Mouse (Mus musculus) heart, embryonic 10.5 days (tissue): Measurements from ENCODE around the gene Nsun6. TPM values are rescaled to one million over a fixed set of nuclear protein-coding genes. Genes with fewer than 3 reads are reported as not detected.

Source experiments
- DNase-seq: peaks from one replicate; pipeline ENCODE4 v3.0.0-alpha.2; 2017; ENCODE audit warnings: low spot score
- H3K27ac ChIP-seq: fragments of 300-500 bp; sonication (generic); 2 replicates; pipeline ENCODE4 v1.5.1; 2016; ENCODE audit warnings: mild to moderate bottlenecking
- H3K27me3 ChIP-seq: fragments of 300-500 bp; sonication (generic); 2 replicates; pipeline ENCODE4 v1.6.1; 2016; ENCODE audit warnings: mild to moderate bottlenecking; ENCODE audit not compliant: poor library complexity, insufficient read depth, severe bottlenecking
- H3K36me3 ChIP-seq: fragments of 300-500 bp; sonication (generic); 2 replicates; pipeline ENCODE4 v1.6.1; 2016; ENCODE audit warnings: mild to moderate bottlenecking, moderate library complexity
- H3K4me1 ChIP-seq: fragments of 300-500 bp; sonication (generic); 2 replicates; pipeline ENCODE4 v1.6.1; 2016; ENCODE audit warnings: mild to moderate bottlenecking
- H3K4me3 ChIP-seq: fragments of 300-500 bp; sonication (generic); 2 replicates; pipeline ENCODE4 v1.5.1; 2016; ENCODE audit warnings: mild to moderate bottlenecking, moderate library complexity
- H3K9me3 ChIP-seq: fragments of 300-500 bp; sonication (generic); 2 replicates; pipeline ENCODE4 v1.6.1; 2016; ENCODE audit warnings: mild to moderate bottlenecking, moderate library complexity
- WGBS: fragments of 180-500 bp; shearing (Covaris S2); methylation state at CpG from one replicate; pipeline ENCODE4 v1.1.7; 2016; 5-methylcytosine and 5-hydroxymethylcytosine counted together
- polyA plus RNA-seq: library from polyadenylated mRNA; unstranded; fragments of >200 nt; fragmentation: Nextera tagmentation; extraction: Ambion mirVana; gene quantifications from 2 replicates; pipeline ENCODE4 v1.2.1, GENCODE M21; 2016

Nsun6 gene
- 6.5 and 8.3 TPM in 2 replicates for polyA plus RNA-seq

GRCm38 (mm10) chr2:15054945-15055637, at the start of gene Nsun6:
TSS of gene Nsun6 (minus strand) at chr2:15055069.
- peak; percentile 98 for DNase-seq
- peaks cover 16% of the 10 kb centered on the region for H3K4me1 ChIP-seq
- no peaks in the 10 kb centered on the region for H3K9me3 ChIP-seq
- peak within 1 kb of the TSS; percentile 79 for H3K4me3 ChIP-seq
- H3K36me3 ChIP-seq: no peaks in the 10 kb centered on the region
- under 1% methylated on average over 75 of the region's 75 CpGs for WGBS
- H3K27ac ChIP-seq: peak within 1 kb of the TSS; percentile 96
- H3K27me3 ChIP-seq: no peaks in the 10 kb centered on the region

GRCm38 (mm10) chr2:15104386-15104785, 49.5 kb upstream of the Nsun6 start:
- 51% methylated on average over 1 of the region's 1 CpGs for WGBS
- no peaks in the 10 kb centered on the region for H3K27me3 ChIP-seq
- no peaks in the 10 kb centered on the region for H3K36me3 ChIP-seq
- H3K9me3 ChIP-seq: no peaks in the 10 kb centered on the region
- H3K4me3 ChIP-seq: no peak overlapping the region
- H3K27ac ChIP-seq: no peak overlapping the region
- no peaks in the 10 kb centered on the region for H3K4me1 ChIP-seq
- no peak for DNase-seq

DNA sequence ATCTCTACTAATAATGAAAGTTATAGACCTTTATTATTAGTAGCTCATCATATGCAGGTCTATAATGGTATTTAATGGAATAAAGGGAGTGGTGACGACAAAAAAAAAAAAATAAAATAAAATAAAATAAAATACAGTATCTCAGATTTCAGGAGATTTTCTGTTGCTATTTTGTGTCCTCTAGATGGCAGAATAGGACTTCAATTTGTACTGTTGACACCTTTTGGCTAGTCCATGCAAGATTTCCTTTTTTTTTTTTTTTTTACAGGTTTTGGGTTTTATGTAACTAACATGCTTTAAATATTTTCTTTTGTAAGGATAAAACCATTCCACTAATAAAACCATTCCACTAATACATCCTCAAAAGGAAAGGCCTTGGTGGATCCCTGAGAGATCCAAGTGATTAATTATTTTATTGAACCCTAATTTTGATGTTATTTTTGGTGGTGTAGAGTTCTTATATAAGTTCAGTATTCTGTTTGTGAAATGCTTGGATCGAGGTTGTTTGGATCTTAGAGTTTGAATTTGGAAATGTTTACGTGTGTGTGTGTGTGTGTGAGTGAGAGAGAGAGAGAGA, 41.7 kb upstream of the Nsun6 start:
- DNase-seq: no peak
- 51% methylated on average over 3 of the region's 3 CpGs for WGBS

GRCm38 (mm10) chr2:15087308-15087707, 32.4 kb upstream of the Nsun6 start:
- Histone ChIP-seq H3K4me1 (no peaks in the 10 kb centered on the region), H3K4me3 (no peak overlapping the region), H3K9me3 (no peaks in the 10 kb centered on the region), H3K27ac (no peak overlapping the region), H3K36me3 (peaks cover 21% of the 10 kb centered on the region), H3K27me3 (no peaks in the 10 kb centered on the region)
- DNase-seq: no peak
- WGBS: 84% methylated on average over 1 of the region's 1 CpGs

More for the DNA sequence above, 41.7 kb upstream of the Nsun6 start:
- H3K27me3 ChIP-seq: no peaks in the 10 kb centered on the region
- no peaks in the 10 kb centered on the region for H3K9me3 ChIP-seq
- H3K4me1 ChIP-seq: no peaks in the 10 kb centered on the region
- no peaks in the 10 kb centered on the region for H3K36me3 ChIP-seq
- H3K4me3 ChIP-seq: no peak overlapping the region
- H3K27ac ChIP-seq: no peak overlapping the region

DNA sequence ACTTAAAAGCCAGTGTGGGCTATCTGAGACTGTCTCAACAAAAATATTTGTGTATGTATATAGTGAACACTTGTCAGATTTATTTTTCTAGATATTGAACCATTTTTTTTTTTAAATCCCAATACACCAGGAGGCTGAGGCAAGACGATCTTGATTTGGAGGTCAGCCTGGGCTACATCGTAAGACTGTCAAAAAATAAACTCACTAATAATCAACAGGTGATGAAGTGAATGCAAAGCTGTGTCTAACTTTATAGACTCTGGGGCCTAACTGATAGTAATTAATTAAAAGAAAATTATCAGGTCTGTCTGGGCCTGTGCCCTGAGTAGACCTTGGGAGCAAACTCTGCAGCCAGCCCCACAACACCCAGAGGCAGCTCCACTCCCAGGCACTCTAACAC, 28.8 kb upstream of the Nsun6 start:
- peaks cover 44% of the 10 kb centered on the region for H3K36me3 ChIP-seq
- no peak overlapping the region for H3K4me3 ChIP-seq
- no peak overlapping the region for H3K27ac ChIP-seq
- no peak for DNase-seq
- no peaks in the 10 kb centered on the region for H3K4me1 ChIP-seq
- no peaks in the 10 kb centered on the region for H3K27me3 ChIP-seq
- WGBS: 92% methylated on average over 2 of the region's 2 CpGs
- H3K9me3 ChIP-seq: no peaks in the 10 kb centered on the region

DNA sequence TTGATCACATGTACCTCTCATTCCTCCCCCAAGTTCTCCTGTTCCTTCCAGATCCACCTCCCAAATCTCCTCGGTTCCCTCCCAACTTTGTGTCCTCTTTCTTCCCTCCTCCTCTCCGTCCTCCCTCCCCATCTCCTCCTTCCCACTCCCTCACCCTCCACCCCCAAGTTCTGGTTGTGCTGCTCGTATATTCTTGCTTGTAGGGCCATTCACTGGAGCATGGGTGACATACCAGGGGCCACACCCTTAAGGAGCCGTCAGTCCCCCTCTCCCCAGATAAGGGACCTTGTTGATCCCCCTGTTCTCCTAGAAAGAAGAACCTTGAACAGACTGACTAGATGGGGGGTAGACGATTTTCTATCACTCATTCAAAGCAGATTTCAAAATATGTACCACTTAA, 12.2 kb upstream of the Nsun6 start:
- DNase-seq: no peak
- Histone ChIP-seq H3K27ac (no peak overlapping the region), H3K4me1 (peaks cover 7% of the 10 kb centered on the region; the same call in 1 of the 2 replicates), H3K36me3 (peaks cover 32% of the 10 kb centered on the region), H3K27me3 (no peaks in the 10 kb centered on the region), H3K4me3 (no peak overlapping the region), H3K9me3 (no peaks in the 10 kb centered on the region)
- 67% methylated on average over 5 of the region's 5 CpGs for WGBS

DNA sequence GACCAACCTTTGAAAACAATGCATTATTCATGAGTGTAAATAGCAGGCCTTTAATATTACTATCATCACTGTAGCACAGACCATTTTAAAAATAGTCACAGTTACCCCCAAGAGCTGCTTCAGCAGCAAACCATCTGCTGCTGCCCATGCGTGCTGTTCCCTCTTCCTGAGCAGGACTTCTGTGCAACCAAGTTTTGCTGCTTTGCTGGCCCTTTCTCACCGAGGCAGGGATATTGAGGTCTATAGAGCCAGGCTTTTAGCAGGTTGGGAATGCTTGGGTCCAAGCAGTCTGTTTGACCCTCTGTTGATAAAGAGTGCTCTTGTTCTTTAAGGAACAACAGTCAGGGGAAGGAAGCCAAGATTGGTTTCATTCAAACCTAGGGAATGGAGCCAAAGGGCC, 10.6 kb upstream of the Nsun6 start:
- Histone ChIP-seq H3K27ac (no peak overlapping the region), H3K9me3 (no peaks in the 10 kb centered on the region), H3K27me3 (no peaks in the 10 kb centered on the region), H3K4me1 (peaks cover 7% of the 10 kb centered on the region; the same call in 1 of the 2 replicates), H3K4me3 (no peak overlapping the region), H3K36me3 (peaks cover 19% of the 10 kb centered on the region; the same call in 1 of the 2 replicates)
- whole genome bisulfite sequencing: 69% methylated on average over 2 of the region's 2 CpGs
- DNase-seq: no peak

GRCm38 (mm10) chr2:15064380-15065269, 9.8 kb upstream of the Nsun6 start:
- Histone ChIP-seq H3K27ac (no peak overlapping the region), H3K4me1 (peaks cover 7% of the 10 kb centered on the region; the same call in 1 of the 2 replicates), H3K4me3 (no peak overlapping the region), H3K36me3 (peaks cover 11% of the 10 kb centered on the region; the same call in 1 of the 2 replicates), H3K27me3 (no peaks in the 10 kb centered on the region), H3K9me3 (no peaks in the 10 kb centered on the region)
- 86% methylated on average over 7 of the region's 7 CpGs for WGBS
- DNase-seq: no peak

DNA sequence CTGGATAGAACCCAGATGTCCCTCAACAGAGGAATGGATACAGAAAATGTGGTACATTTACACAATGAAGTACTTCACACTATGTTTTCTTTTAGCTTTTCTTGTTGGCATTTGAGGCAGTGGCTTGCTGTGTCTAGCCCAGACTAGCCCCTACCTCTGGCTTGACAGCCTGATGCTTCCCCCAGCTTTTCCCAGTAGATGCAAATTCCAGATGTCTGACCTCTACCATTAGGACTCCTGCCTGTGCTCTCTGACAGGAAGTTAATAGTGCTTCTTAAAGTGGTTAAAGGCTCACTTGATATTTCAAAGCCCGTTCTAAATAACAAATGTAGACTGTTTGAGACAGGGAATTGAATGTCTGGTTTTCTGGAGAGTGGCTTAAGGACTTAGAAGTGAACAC, 8.9 kb upstream of the Nsun6 start:
- Histone ChIP-seq H3K27ac (no peak overlapping the region), H3K4me1 (peaks cover 7% of the 10 kb centered on the region; the same call in 1 of the 2 replicates), H3K4me3 (no peak overlapping the region), H3K27me3 (no peaks in the 10 kb centered on the region), H3K36me3 (peaks cover 7% of the 10 kb centered on the region; the same call in 1 of the 2 replicates), H3K9me3 (no peaks in the 10 kb centered on the region)
- no peak for DNase-seq
- WGBS: 87% methylated on average over 1 of the region's 1 CpGs

DNA sequence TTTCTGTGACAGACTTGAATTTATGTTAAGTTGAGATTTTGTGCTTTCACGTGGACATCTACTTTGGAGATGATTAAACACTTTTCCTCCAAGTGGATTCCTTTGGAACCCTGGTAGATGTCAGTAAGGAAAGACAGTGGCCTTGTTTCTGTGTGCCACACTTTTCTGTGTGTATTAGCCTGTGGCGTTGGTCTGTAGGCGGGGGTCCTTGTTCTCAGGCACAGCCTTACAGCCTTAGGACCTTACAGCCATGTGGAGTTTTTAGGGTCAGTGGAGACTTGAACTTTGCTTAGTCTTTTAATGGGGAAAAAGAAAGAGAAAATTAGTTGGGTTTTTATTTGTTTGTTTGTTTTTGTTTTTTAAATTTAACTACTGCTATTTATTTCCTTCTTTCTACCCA, 6.0 kb upstream of the Nsun6 start:
- DNase-seq: no peak
- Histone ChIP-seq H3K27me3 (no peaks in the 10 kb centered on the region), H3K27ac (no peak overlapping the region), H3K36me3 (no peaks in the 10 kb centered on the region), H3K4me3 (no peak overlapping the region), H3K9me3 (no peaks in the 10 kb centered on the region), H3K4me1 (peaks cover 21% of the 10 kb centered on the region)
- 86% methylated on average over 3 of the region's 3 CpGs for WGBS

- no peak overlapping the region for H3K4me3 ChIP-seq
- WGBS: 80% methylated on average over 5 of the region's 5 CpGs
- no peak for DNase-seq
Observed at GRCm38 (mm10) chr2:15058227-15058626, 3.4 kb upstream of the Nsun6 start.

DNA sequence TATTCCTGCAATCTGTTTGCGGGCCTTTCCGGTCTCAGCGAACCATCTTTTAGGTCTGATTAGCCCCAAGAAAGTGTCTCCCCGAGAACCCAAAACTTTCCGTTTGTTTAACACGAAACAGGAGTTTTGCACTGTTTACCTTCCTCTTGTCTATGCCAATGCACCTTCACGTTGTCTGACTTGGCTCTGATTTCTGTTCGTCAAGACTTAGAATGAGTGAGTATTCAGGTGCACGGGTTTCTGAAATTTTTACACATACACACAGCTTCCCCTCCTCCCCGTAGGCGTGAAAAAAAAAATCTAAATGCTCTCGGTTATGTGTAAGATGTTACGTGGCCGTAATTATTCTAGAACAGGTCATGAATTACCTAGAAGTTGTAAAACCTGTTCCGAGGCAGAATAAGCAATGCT, 877 bp upstream of the Nsun6 start:
- WGBS: 2% methylated on average over 15 of the region's 15 CpGs
- peak overlapping the region; percentile 79 for H3K4me3 ChIP-seq
- no peak for DNase-seq
- H3K4me1 ChIP-seq: peaks cover 16% of the 10 kb centered on the region
- H3K36me3 ChIP-seq: no peaks in the 10 kb centered on the region
- no peaks in the 10 kb centered on the region for H3K9me3 ChIP-seq
- peak overlapping the region; percentile 96 for H3K27ac ChIP-seq
- H3K27me3 ChIP-seq: no peaks in the 10 kb centered on the region

More at GRCm38 (mm10) chr2:15058227-15058626, 3.4 kb upstream of the Nsun6 start:
- H3K27me3 ChIP-seq: no peaks in the 10 kb centered on the region
- no peak overlapping the region for H3K27ac ChIP-seq
- no peaks in the 10 kb centered on the region for H3K36me3 ChIP-seq
- peaks cover 16% of the 10 kb centered on the region for H3K4me1 ChIP-seq
- no peaks in the 10 kb centered on the region for H3K9me3 ChIP-seq

GRCm38 (mm10) chr2:15054496-15054895, 373 bp downstream of the Nsun6 start:
- peak overlapping the region; percentile 96 for H3K27ac ChIP-seq
- H3K36me3 ChIP-seq: no peaks in the 10 kb centered on the region
- H3K9me3 ChIP-seq: no peaks in the 10 kb centered on the region
- peaks cover 16% of the 10 kb centered on the region for H3K4me1 ChIP-seq
- H3K27me3 ChIP-seq: no peaks in the 10 kb centered on the region
- 24% methylated on average over 10 of the region's 10 CpGs for WGBS
- no peak for DNase-seq
- peak overlapping the region; percentile 79 for H3K4me3 ChIP-seq
